Mouse (Mus musculus): Measurements from ENCODE around the gene Spata31d1b. TPM values are rescaled to one million over a fixed set of nuclear protein-coding genes. Genes with fewer than 3 reads are reported as not detected.

The Spata31d1b gene
- polyA plus RNA-seq, 1 experiment from 2014 or later: not detected

DNA sequence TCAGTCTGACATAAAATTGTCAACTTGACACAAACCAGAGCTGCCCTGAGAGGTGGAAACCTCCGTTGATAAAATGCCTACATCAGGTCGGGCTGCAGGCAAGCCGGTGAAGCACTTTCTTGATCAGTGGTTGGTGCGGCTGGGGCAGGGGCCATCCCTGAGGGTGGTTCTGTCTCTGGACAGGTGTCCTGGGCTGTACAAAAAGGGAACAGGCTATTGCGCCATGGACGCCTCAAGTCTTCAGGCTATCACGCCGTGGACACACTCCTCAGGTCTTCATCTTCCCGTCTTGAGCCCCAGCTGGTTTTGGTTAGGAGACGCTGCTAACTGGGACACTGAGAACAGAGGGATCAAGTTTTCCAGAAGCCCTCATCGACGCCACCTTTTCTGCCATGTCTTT is 38.2 kb downstream of the Spata31d1b start:
- WGBS: 79% methylated on average over 12 of the region's 12 CpGs
- DNase-seq (ENCODE audit: low spot score) (no peak), ATAC-seq (no peak)
- TF ChIP-seq CTCF (IDR thresholded peaks at IDR 0.05) (no peak), EP300 (IDR thresholded peaks at IDR 0.05) (no peak)
- Histone ChIP-seq H3K4me1 (ENCODE audit: insufficient read depth, low read depth, low read length) (no peaks in the 10 kb centered on the region), H3K4me3 (ENCODE audit: low read depth, low read length) (no peak overlapping the region), H3K36me3 (ENCODE audit: insufficient read depth, low read length) (peaks cover 7% of the 10 kb centered on the region; the same call in 1 of the 2 replicates), H3K9me3 (ENCODE audit: low read length) (no peaks in the 10 kb centered on the region), H3K27me3 (replicated peaks; ENCODE audit: insufficient read depth, low read length) (no peaks in the 10 kb centered on the region), H3K27ac (ENCODE audit: low read length) (no peak overlapping the region), H3K9ac (replicated peaks; ENCODE audit: low read depth) (no peak overlapping the region), H3K4me2 (replicated peaks; ENCODE audit: low read depth, low read length) (no peak overlapping the region)

DNA sequence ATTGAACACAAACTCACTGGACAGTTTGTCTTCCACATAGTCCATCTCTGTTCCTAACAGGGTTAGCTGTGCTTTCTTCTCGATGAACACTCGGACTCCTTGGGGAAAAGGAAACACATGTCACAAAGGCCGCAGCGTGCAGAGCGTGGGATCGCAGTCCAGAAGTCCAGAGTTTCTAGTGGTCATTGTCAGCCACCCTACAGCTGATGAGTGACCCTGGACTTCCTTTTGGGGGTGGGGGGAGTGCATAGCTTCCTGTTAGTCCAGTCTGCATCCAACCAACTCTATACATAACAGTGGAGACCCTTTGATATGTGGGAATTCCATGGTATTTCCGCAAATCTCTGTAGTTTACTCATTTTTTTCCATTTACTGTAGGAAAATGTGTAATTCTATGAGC is 44.8 kb downstream of the Spata31d1b start:
- Histone ChIP-seq H3K9ac (replicated peaks; ENCODE audit: low read depth) (no peak overlapping the region), H3K4me2 (replicated peaks; ENCODE audit: low read depth, low read length) (no peak overlapping the region), H3K4me1 (ENCODE audit: insufficient read depth, low read depth, low read length) (no peaks in the 10 kb centered on the region), H3K4me3 (ENCODE audit: low read depth, low read length) (no peak overlapping the region), H3K36me3 (ENCODE audit: insufficient read depth, low read length) (peaks cover 20% of the 10 kb centered on the region; the same call in 1 of the 2 replicates), H3K27ac (ENCODE audit: low read length) (no peak overlapping the region; the same call in 1 of the 2 replicates), H3K27me3 (replicated peaks; ENCODE audit: insufficient read depth, low read length) (no peaks in the 10 kb centered on the region), H3K9me3 (ENCODE audit: low read length) (no peaks in the 10 kb centered on the region)
- WGBS: 72% methylated on average over 7 of the region's 7 CpGs
- TF ChIP-seq EP300 (IDR thresholded peaks at IDR 0.05): no peak
- no peak for TF ChIP-seq CTCF (IDR thresholded peaks at IDR 0.05)
- ATAC-seq (peak; percentile 72), DNase-seq (ENCODE audit: low spot score) (peak; percentile 29)

DNA sequence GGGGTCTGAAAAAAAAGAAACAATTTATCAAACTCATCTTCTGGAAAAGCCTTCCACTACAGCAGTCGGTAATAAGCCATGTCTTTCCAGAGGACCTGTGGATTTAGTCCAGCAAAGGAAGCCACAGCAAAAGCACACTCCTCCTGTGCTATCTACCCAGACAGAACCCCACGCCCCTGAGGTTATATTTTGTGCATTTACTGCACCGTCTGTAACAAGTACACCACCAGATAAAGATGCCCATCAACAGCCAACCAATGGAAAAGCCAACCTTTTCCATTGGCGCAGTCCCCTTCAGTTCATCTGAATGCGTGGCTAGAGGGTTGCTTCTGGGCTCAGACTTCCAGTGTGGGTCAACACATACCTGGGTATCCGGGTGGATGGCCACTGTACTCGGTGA is 50.7 kb downstream of the Spata31d1b start:
- Histone ChIP-seq H3K27ac (ENCODE audit: low read length) (no peak overlapping the region), H3K9me3 (ENCODE audit: low read length) (no peaks in the 10 kb centered on the region), H3K27me3 (replicated peaks; ENCODE audit: insufficient read depth, low read length) (no peaks in the 10 kb centered on the region), H3K9ac (replicated peaks; ENCODE audit: low read depth) (no peak overlapping the region), H3K4me3 (ENCODE audit: low read depth, low read length) (no peak overlapping the region), H3K4me2 (replicated peaks; ENCODE audit: low read depth, low read length) (no peak overlapping the region), H3K36me3 (ENCODE audit: insufficient read depth, low read length) (peaks cover 9% of the 10 kb centered on the region; the same call in 1 of the 2 replicates), H3K4me1 (ENCODE audit: insufficient read depth, low read depth, low read length) (peaks cover 8% of the 10 kb centered on the region; the same call in 1 of the 2 replicates)
- 86% methylated on average over 7 of the region's 7 CpGs for WGBS
- no peak for ATAC-seq
- TF ChIP-seq CTCF (IDR thresholded peaks at IDR 0.05) (no peak), EP300 (IDR thresholded peaks at IDR 0.05) (no peak)
- no peak for DNase-seq (ENCODE audit: low spot score)

DNA sequence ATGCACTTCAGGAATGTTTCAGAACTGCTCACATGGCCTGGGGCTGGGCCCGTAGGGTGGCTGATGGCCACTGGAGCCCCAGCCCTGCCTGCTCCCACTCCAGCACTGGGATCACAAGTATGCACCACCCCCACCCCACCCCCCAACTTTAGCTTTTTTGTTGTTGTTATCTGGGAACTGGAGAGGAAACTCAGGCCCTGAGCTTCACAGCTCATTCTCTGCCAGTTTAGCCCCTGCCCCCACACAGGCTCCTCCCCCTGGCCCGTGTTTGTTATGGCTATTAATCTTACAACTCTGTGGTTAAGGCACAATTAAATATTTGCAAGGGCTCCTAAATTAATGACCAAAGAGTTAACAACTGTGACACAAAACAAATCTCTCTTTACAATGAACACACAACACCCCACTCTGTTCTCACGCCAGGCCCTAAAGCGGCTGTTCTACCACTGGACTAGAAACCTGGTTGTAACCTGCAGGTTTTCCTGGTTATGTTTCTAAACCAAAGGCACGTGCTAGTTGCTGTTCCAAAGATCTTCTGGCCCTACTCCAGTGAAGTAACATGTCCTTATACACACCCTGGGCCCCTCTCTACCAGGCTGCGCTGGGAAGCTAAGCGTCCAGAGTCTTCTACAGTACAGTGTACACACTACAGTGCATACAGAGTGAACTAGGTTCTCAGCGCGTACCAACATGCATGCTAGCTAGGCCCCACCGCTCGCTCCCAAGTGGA is 54.9 kb downstream of the Spata31d1b start:
- Histone ChIP-seq H3K36me3 (ENCODE audit: insufficient read depth, low read length) (no peaks in the 10 kb centered on the region; the same call in 1 of the 2 replicates), H3K9ac (replicated peaks; ENCODE audit: low read depth) (0 out of 2 replicates have a peak overlapping the region, but pooled peaks have one; percentile 19), H3K9me3 (ENCODE audit: low read length) (no peaks in the 10 kb centered on the region), H3K4me3 (ENCODE audit: low read depth, low read length) (peak overlapping the region; percentile 19; the same call in 1 of the 2 replicates), H3K4me2 (replicated peaks; ENCODE audit: low read depth, low read length) (peak overlapping the region; percentile 78), H3K27ac (ENCODE audit: low read length) (peak overlapping the region; percentile 68), H3K27me3 (replicated peaks; ENCODE audit: insufficient read depth, low read length) (no peaks in the 10 kb centered on the region), H3K4me1 (ENCODE audit: insufficient read depth, low read depth, low read length) (peaks cover 20% of the 10 kb centered on the region; the same call in 1 of the 2 replicates)
- peak; percentile 59 for DNase-seq (ENCODE audit: low spot score)
- TF ChIP-seq EP300 (IDR thresholded peaks at IDR 0.05): no peak
- TF ChIP-seq CTCF (IDR thresholded peaks at IDR 0.05): no peak
- no peak for ATAC-seq
- 27% methylated on average over 11 of the region's 11 CpGs for WGBS

DNA sequence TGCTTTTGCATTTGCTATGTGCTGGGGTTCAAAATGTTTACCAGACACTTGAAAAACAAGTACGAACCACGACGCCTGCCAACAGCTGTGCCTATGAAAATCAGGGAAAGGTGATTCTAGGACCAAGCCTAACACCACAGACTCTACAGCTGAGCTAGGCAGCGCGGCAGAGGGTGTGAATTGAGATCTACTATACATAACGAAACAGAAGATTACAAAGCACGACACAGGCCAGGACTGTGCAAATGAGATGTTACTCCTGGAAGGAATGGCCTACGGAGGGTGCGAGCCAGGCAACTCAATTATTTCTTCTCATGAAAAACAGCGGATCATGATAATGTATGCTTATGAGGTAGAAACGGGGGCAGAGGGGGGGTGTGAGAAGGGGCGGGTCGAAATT is 56.4 kb downstream of the Spata31d1b start:
- DNase-seq (ENCODE audit: low spot score) (peak; percentile 49), ATAC-seq (no peak)
- Histone ChIP-seq H3K27me3 (replicated peaks; ENCODE audit: insufficient read depth, low read length) (no peaks in the 10 kb centered on the region), H3K27ac (ENCODE audit: low read length) (peak overlapping the region; percentile 99), H3K9ac (replicated peaks; ENCODE audit: low read depth) (peak overlapping the region; percentile 87), H3K36me3 (ENCODE audit: insufficient read depth, low read length) (peaks cover 7% of the 10 kb centered on the region), H3K4me3 (ENCODE audit: low read depth, low read length) (peak overlapping the region; percentile 82), H3K4me2 (replicated peaks; ENCODE audit: low read depth, low read length) (peak overlapping the region; percentile 78), H3K9me3 (ENCODE audit: low read length) (no peaks in the 10 kb centered on the region), H3K4me1 (ENCODE audit: insufficient read depth, low read depth, low read length) (peaks cover 20% of the 10 kb centered on the region; the same call in 1 of the 2 replicates)
- 12% methylated on average over 13 of the region's 13 CpGs for WGBS
- no peak for TF ChIP-seq EP300 (IDR thresholded peaks at IDR 0.05)

Other genes with a start within 250 kb of the Spata31d1b start
- gene Agtpbp1, start 127.1 kb upstream of the Spata31d1b start, polyA plus RNA-seq (2015; fragmentation: Nextera tagmentation; extraction: Ambion mirVana): 14.1 and 17.3 TPM in 2 replicates
- 43.3 and 53.5 TPM in 2 replicates for gene Naa35, start 127.0 kb upstream of the Spata31d1b start, polyA plus RNA-seq (2015; fragmentation: Nextera tagmentation; extraction: Ambion mirVana)
- gene Golm1, start 36.5 kb upstream of the Spata31d1b start, polyA plus RNA-seq (2015; fragmentation: Nextera tagmentation; extraction: Ambion mirVana): 31.8 and 32.4 TPM in 2 replicates
- not detected in 2 replicates for gene 4921517D22Rik, start 18.2 kb upstream of the Spata31d1b start, polyA plus RNA-seq (2015; fragmentation: Nextera tagmentation; extraction: Ambion mirVana)
- gene Spata31d1a, start 2.0 kb upstream of the Spata31d1b start, polyA plus RNA-seq (2015; fragmentation: Nextera tagmentation; extraction: Ambion mirVana): 0.14 and 0.41 TPM in 2 replicates
- not detected in 2 replicates for gene Spata31d1d, start 19.5 kb downstream of the Spata31d1b start, polyA plus RNA-seq (2015; fragmentation: Nextera tagmentation; extraction: Ambion mirVana)
- 0.05 and 0.18 TPM in 2 replicates for gene 1700014D04Rik, start 34.5 kb downstream of the Spata31d1b start, polyA plus RNA-seq (2015; fragmentation: Nextera tagmentation; extraction: Ambion mirVana)
- 131 and 135 TPM in 2 replicates for gene Isca1, start 57.5 kb downstream of the Spata31d1b start, polyA plus RNA-seq (2015; fragmentation: Nextera tagmentation; extraction: Ambion mirVana)
- gene Gm49354, start 70.0 kb downstream of the Spata31d1b start, polyA plus RNA-seq (2015; fragmentation: Nextera tagmentation; extraction: Ambion mirVana): not detected in 2 replicates
- gene Tut7, start 110.9 kb downstream of the Spata31d1b start, polyA plus RNA-seq (2015; fragmentation: Nextera tagmentation; extraction: Ambion mirVana): 41.5 and 50.4 TPM in 2 replicates